Mouse (Mus musculus) erythroid progenitor cell, adult 5-6 weeks (primary cell): ENCODE measurements at regions not wholly inside any gene's neighbourhood (a gene's known extent, or its start where the extent isn't known, plus 50 kb on each side); places are given as distances from the start of the nearest gene placed in this dataset.
A peak's percentile ranks its signal among the peaks of the same experiment; 100 is the strongest.

ENCODE experiments used
- ATAC-seq: replicated peaks from 2 replicates; pipeline ENCODE4 v1.8.0; 2016; ENCODE audit warnings: moderate number of reproducible peaks, mild to moderate bottlenecking, moderate TSS enrichment, inconsistent platforms; ENCODE audit not compliant: poor library complexity, low FRiP score, severe bottlenecking

GRCm38 (mm10) chr13:112058218-112058617 lies 230.0 kb upstream of the Ankrd55 start:
- ATAC-seq: no peak

GRCm38 (mm10) chr13:112058771-112059170 lies 229.5 kb upstream of the Ankrd55 start:
- peak; percentile 29 for ATAC-seq

DNA sequence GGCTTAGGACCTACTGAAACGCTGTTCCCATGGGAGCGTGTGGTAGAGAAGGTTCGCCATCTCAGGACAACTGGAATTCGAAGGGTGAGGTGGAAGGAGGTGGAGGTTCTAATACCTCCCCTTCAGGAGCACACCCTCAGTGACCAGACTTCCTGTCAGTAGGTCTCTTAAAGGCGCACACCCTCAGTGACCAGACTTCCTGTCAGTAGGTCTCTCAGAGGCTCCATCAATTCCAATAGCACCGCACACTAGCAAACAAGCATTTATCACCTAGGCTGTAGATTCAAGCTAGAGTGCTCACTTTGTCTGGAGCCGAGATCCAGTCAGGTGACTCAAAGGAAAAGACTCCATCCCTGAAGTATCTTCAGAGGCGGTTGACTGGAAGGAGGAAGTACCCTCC lies 226.2 kb upstream of the Ankrd55 start:
- ATAC-seq: no peak

GRCm38 (mm10) chr13:112063409-112064111 lies 224.7 kb upstream of the Ankrd55 start:
- ATAC-seq: no peak

GRCm38 (mm10) chr13:112064681-112065080 lies 223.6 kb upstream of the Ankrd55 start:
- no peak for ATAC-seq

GRCm38 (mm10) chr13:112067066-112067847 lies 221.0 kb upstream of the Ankrd55 start:
- ATAC-seq: no peak

DNA sequence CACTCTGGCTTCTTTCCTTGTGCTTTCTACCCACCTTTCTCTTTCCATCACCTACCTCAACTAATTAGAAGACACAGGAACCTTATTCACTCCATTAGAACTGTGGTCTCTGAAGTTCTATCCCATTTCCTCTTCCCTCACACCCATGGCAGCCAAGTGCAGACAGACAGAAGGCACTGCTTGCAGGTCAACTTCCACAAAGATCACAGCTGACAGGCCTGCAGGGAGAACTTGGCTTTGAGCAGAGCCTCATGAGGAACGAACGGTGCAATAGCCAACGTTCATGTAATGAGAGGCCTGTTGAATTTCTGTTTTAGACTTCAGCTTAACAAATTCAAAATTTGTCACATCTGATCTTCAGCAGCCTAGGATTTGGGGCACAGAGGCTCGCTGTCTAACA lies 217.5 kb upstream of the Ankrd55 start:
- ATAC-seq: no peak

DNA sequence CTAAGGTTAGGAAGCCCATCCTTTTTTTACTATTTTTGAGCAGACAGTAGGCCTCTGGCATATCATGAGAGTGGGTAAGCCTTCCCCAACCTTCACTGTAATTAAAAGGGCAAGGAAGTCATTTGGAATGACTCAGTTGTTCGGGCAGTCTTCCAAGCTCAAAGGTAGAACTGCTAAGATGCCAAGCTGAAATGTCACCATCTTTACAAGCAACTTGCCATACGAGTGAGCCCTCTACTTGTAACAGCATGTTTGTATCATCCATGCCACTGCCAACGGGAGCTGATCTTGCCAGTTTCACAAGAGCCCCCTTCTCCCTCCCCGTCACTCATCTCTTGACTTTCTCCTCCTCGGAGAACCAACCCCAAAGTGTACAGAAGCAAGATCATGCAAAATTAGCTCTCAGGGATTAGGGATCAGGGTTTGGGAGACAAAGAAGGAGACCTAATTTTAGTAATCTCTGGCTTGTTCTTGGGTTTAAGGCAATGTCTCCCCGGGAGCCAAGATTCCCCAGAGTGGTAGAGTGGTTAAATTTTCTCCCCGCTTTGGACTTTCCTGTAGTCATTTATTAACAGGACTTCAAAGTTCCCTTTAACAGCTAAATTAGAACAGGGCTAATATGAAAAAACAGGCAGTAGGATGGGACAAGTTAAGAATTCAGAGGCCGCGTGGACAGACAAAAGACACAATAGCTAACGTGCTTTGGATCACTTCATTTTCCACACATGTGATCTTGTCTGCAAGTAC lies 216.9 kb upstream of the Ankrd55 start:
- ATAC-seq: no peak

DNA sequence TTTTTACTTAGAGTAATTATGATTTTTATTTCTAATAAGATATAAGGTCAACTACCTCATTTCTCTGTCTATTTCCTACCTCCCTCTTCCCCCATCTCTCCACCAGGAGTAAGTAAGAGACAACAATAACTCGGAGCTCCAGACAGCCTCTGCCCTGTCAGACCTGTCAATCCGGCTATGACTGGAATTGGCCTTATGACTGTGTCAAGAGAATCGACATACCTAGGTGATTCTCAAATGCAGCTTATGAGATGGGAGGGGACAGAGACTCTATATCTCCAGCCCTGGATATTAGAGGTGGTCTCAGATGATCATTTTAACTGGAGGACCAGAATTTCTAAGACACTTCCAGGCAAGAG lies 216.3 kb upstream of the Ankrd55 start:
- no peak for ATAC-seq

- ATAC-seq: peak; percentile 93
Observed at GRCm38 (mm10) chr13:112073519-112074406, 214.5 kb upstream of the Ankrd55 start.

DNA sequence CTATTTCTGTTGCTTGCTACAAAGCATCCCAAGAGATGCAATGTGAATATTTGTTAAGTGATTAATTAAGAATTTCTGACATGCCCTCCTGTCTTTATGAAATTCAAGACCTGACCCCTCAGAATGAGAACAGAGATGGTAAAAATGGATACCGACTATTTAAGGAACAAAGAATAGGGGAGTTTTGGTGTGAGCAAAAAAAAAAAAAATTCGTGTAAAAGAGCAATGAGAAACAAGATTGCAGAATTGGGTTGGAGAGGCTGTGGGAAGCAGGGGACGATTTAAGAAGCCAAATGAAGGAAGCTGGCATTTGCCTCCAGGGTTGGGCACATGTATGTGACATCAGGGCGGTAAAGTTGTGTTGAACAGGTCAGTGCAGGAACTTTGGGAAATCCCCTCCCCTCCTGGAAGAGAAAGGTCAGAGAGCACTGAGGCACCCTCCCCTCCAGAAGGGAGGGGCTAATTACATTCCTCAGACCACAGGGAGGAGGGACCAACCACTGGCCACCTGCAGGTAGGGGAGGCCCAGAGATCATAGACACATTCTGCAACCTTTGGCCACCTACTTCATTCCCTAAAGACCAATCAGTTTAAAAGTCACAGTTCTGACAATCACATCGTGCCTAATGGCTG lies 212.3 kb upstream of the Ankrd55 start:
- no peak for ATAC-seq

- peak; percentile 18; the same call in 1 of the 2 replicates for ATAC-seq
Observed at GRCm38 (mm10) chr13:112078088-112078487, 210.2 kb upstream of the Ankrd55 start.

GRCm38 (mm10) chr13:112081935-112082334 lies 206.3 kb upstream of the Ankrd55 start:
- ATAC-seq: no peak

DNA sequence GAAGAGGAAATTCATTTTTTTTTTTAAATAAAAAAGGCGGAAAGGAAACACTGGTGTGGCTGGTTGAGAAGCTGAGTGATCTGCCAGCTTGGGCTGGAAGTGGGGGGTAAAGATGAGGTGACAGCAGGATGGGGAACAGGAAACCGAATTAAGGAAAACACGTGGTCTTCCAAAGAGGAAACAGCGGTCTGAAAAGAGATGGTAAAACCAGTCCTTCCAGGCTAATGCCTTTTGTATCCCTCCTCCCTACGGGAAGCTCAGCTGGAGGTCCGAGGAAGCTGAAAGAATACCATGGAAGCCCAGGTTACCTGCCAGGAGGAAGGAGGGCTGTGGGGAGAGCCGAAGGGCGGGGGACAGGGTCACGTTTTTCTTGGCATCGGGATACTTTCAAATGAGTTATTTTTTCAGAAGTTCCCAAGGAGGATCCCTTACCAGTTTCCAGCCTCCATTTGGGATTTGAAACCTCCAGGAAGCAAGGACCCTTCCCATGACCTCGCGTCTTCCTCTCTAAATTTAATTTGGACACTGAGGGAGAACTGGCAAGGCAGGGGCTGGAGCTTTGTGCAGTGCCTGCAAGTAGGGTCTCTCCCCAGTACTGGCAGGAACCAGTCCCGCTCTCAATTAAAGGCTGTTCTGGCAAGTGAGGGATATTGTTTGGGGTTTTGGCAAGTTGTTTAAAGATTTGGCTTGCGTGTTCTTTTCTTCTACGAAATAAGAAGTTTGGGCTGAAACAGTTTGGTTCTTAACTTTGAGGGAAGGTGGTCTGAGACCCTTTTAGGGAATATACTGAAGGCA lies 203.6 kb upstream of the Ankrd55 start:
- ATAC-seq: no peak

GRCm38 (mm10) chr13:112088312-112088771 lies 199.9 kb upstream of the Ankrd55 start:
- peak; percentile 56 for ATAC-seq

DNA sequence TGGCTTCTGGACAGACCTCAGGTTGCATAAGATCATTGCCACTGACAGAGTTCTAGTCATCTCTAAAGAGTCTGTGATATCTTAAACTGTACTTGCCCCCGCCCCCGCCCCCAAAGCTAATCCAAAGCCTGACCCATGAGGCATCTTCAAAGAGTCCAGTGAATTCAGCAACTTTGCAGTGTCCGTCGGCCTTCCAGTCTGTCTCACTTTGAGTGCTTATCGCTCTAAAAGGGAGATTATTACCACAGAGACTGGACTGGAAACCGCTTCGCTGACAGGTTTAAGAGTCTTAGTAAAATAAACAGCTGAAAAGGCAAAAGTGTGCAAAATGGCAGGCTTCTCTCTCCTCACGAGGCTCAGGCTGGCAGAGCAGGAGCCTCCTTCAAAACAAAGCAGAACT lies 197.5 kb upstream of the Ankrd55 start:
- ATAC-seq: no peak

GRCm38 (mm10) chr13:112095595-112096139 lies 192.6 kb upstream of the Ankrd55 start:
- no peak for ATAC-seq

GRCm38 (mm10) chr13:112099953-112100591 lies 188.2 kb upstream of the Ankrd55 start:
- no peak for ATAC-seq
